Mouse (Mus musculus): ENCODE measurements around the gene Fcho1. TPM values are rescaled to one million over a fixed set of nuclear protein-coding genes. Genes with fewer than 3 reads are reported as not detected.

Fcho1 gene
- total RNA-seq, 2 experiments from 2014 or later: not detected

- TF ChIP-seq CTCF (IDR thresholded peaks at IDR 0.05): no peak
- peak overlapping the region; percentile 86 for H3K4me3 ChIP-seq
- DNase-seq: no peak
- intact Hi-C loops (cut with DNase I): no loop called here
- H3K27ac ChIP-seq: peak overlapping the region; percentile 86
Measured at GRCm38 (mm10) chr8:71675456-71676019, 50.0 kb downstream of the Fcho1 start.

GRCm38 (mm10) chr8:71674071-71674470, 51.4 kb downstream of the Fcho1 start:
- H3K4me3 ChIP-seq: no peak overlapping the region
- intact Hi-C loops (cut with DNase I): no loop called here
- no peak for TF ChIP-seq CTCF (IDR thresholded peaks at IDR 0.05)
- no peak for DNase-seq
- no peak overlapping the region for H3K27ac ChIP-seq

- no peak for DNase-seq
- peak overlapping the region; percentile 69 for H3K4me3 ChIP-seq
- no peak for TF ChIP-seq CTCF (IDR thresholded peaks at IDR 0.05)
- H3K27ac ChIP-seq: peak overlapping the region; percentile 69
- intact Hi-C loops (cut with DNase I): no loop called here
Measured at GRCm38 (mm10) chr8:71672168-71672735, 53.3 kb downstream of the Fcho1 start.

GRCm38 (mm10) chr8:71671549-71671965, 54.0 kb downstream of the Fcho1 start, which contains the start of gene Unc13a:
Unc13a (minus strand) TSS chr8:71671757.
- peak; percentile 94 for DNase-seq
- intact Hi-C loops (cut with DNase I): no loop called here
- TF ChIP-seq CTCF (IDR thresholded peaks at IDR 0.05): no peak
- Histone ChIP-seq H3K27ac (peak within 1 kb of the TSS; percentile 69), H3K4me3 (peak within 1 kb of the TSS; percentile 69)

GRCm38 (mm10) chr8:71670621-71671548, 54.6 kb downstream of the Fcho1 start:
- no peak for TF ChIP-seq CTCF (IDR thresholded peaks at IDR 0.05)
- Histone ChIP-seq H3K27ac (no peak overlapping the region), H3K4me3 (peak overlapping the region; percentile 69)
- intact Hi-C loops (cut with DNase I): no loop called here
- DNase-seq: no peak

GRCm38 (mm10) chr8:71670198-71670597, 55.3 kb downstream of the Fcho1 start:
- intact Hi-C loops (cut with DNase I): no loop called here
- no peak overlapping the region for H3K4me3 ChIP-seq
- no peak overlapping the region for H3K27ac ChIP-seq
- TF ChIP-seq CTCF (IDR thresholded peaks at IDR 0.05): no peak
- no peak for DNase-seq

GRCm38 (mm10) chr8:71668220-71668975, 57.1 kb downstream of the Fcho1 start:
- Histone ChIP-seq H3K4me3 (peak overlapping the region; percentile 15; the same call in 1 of the 2 replicates), H3K27ac (no peak overlapping the region)
- DNase-seq: no peak
- no peak for TF ChIP-seq CTCF (IDR thresholded peaks at IDR 0.05)
- intact Hi-C loops (cut with DNase I): no loop called here

- intact Hi-C loops (cut with DNase I): no loop called here
- TF ChIP-seq CTCF (IDR thresholded peaks at IDR 0.05): no peak
- no peak for DNase-seq
- no peak overlapping the region for H3K27ac ChIP-seq
- H3K4me3 ChIP-seq: no peak overlapping the region
Measured at GRCm38 (mm10) chr8:71667256-71667655, 58.3 kb downstream of the Fcho1 start.

GRCm38 (mm10) chr8:71666855-71667254, 58.7 kb downstream of the Fcho1 start:
- no peak for DNase-seq
- intact Hi-C loops (cut with DNase I): no loop called here
- TF ChIP-seq CTCF (IDR thresholded peaks at IDR 0.05): no peak
- no peak overlapping the region for H3K4me3 ChIP-seq
- no peak overlapping the region for H3K27ac ChIP-seq

- intact Hi-C loops (cut with DNase I): no loop called here
- TF ChIP-seq CTCF (IDR thresholded peaks at IDR 0.05): no peak
- Histone ChIP-seq H3K4me3 (no peak overlapping the region), H3K27ac (no peak overlapping the region)
- no peak for DNase-seq
Measured at GRCm38 (mm10) chr8:71665331-71666130, 60.0 kb downstream of the Fcho1 start.

- intact Hi-C loops (cut with DNase I): loop anchor here (1.0 to 5.0 kb wide), 3 partner anchors 63 to 218 kb away; partner anchors contain the start of gene Fam129c
- peak; percentile 84 for DNase-seq
- H3K27ac ChIP-seq: no peak overlapping the region
- peak; percentile 96 for TF ChIP-seq CTCF (IDR thresholded peaks at IDR 0.05)
- no peak overlapping the region for H3K4me3 ChIP-seq
Measured at GRCm38 (mm10) chr8:71660325-71661120, 65.0 kb downstream of the Fcho1 start.

All from gastrocnemius, adult 2 months (tissue).